Mouse (Mus musculus): ENCODE data around the gene Phpt1. TPM values are rescaled to one million over a fixed set of nuclear protein-coding genes. Genes with fewer than 3 reads are reported as not detected.
A peak's percentile ranks its signal among the peaks of the same experiment; 100 is the strongest.
"Not testable (repeated sequence)": the region's sequence is repeated elsewhere in the genome, so short reads cannot be mapped to it uniquely, and the experiment has no call there.

Gene Phpt1
- polyA plus RNA-seq, 1 experiment from 2014 or later, result 189 TPM

GRCm38 (mm10) chr2:25553171-25553786 is 21.7 kb downstream of the Phpt1 start:
- H3K4me1 ChIP-seq; H3K36me3 ChIP-seq (ENCODE audit: poor library complexity, severe bottlenecking); H3K4me2 ChIP-seq; H3K9me3 ChIP-seq (replicated peaks); H3K9ac ChIP-seq; H3K27ac ChIP-seq; H3K4me3 ChIP-seq; H3K27me3 ChIP-seq; ATAC-seq: not testable (repeated sequence)
- 87% methylated on average over 4 of the region's 4 CpGs for WGBS

- Histone ChIP-seq H3K9me3 (replicated peaks) (no peaks in the 10 kb centered on the region), H3K4me2 (no peak overlapping the region), H3K27me3 (no peaks in the 10 kb centered on the region), H3K4me3 (no peak overlapping the region), H3K36me3 (ENCODE audit: poor library complexity, severe bottlenecking) (no peaks in the 10 kb centered on the region), H3K27ac (no peak overlapping the region), H3K4me1 (peaks cover 2% of the 10 kb centered on the region), H3K9ac (no peak overlapping the region)
- no peak for ATAC-seq
- WGBS, result 33% methylated on average over 5 of the region's 5 CpGs
Measured at GRCm38 (mm10) chr2:25551186-25551585, 23.8 kb downstream of the Phpt1 start.

- no peak for ATAC-seq
- Histone ChIP-seq H3K9me3 (replicated peaks) (no peaks in the 10 kb centered on the region), H3K36me3 (ENCODE audit: poor library complexity, severe bottlenecking) (no peaks in the 10 kb centered on the region), H3K9ac (no peak overlapping the region), H3K27ac (no peak overlapping the region), H3K4me1 (peaks cover 10% of the 10 kb centered on the region), H3K4me3 (no peak overlapping the region), H3K27me3 (no peaks in the 10 kb centered on the region), H3K4me2 (no peak overlapping the region)
- 79% methylated on average over 9 of the region's 9 CpGs for WGBS
Measured at GRCm38 (mm10) chr2:25549021-25549991, 25.7 kb downstream of the Phpt1 start.

GRCm38 (mm10) chr2:25546811-25547491 is 28.1 kb downstream of the Phpt1 start, which contains the start of gene Traf2:
Gene Traf2 (minus strand): TSS chr2:25546940.
- peaks cover 15% of the 10 kb centered on the region for H3K4me1 ChIP-seq
- no peaks in the 10 kb centered on the region for H3K9me3 ChIP-seq (replicated peaks)
- H3K4me2 ChIP-seq, result peak within 1 kb of the TSS; percentile 78
- H3K27ac ChIP-seq, result 0 out of 2 replicates have a peak within 1 kb of the TSS, but pooled peaks have one; percentile 3
- peak; percentile 100 for ATAC-seq
- peak within 1 kb of the TSS; percentile 69 for H3K4me3 ChIP-seq
- H3K9ac ChIP-seq, result peak within 1 kb of the TSS; percentile 79
- H3K27me3 ChIP-seq, result no peaks in the 10 kb centered on the region
- 3% methylated on average over 48 of the region's 48 CpGs for WGBS
- H3K36me3 ChIP-seq (ENCODE audit: poor library complexity, severe bottlenecking), result no peaks in the 10 kb centered on the region

GRCm38 (mm10) chr2:25545996-25546810 is 28.8 kb downstream of the Phpt1 start:
- peak overlapping the region; percentile 78 for H3K4me2 ChIP-seq
- WGBS, result 10% methylated on average over 43 of the region's 43 CpGs
- peak overlapping the region; percentile 79 for H3K9ac ChIP-seq
- H3K36me3 ChIP-seq (ENCODE audit: poor library complexity, severe bottlenecking), result no peaks in the 10 kb centered on the region
- no peaks in the 10 kb centered on the region for H3K27me3 ChIP-seq
- 0 out of 2 replicates have a peak overlapping the region, but pooled peaks have one; percentile 3 for H3K27ac ChIP-seq
- peak overlapping the region; percentile 69 for H3K4me3 ChIP-seq
- ATAC-seq, result peak; percentile 65
- no peaks in the 10 kb centered on the region for H3K9me3 ChIP-seq (replicated peaks)
- peaks cover 16% of the 10 kb centered on the region for H3K4me1 ChIP-seq

GRCm38 (mm10) chr2:25541644-25542367 is 33.2 kb downstream of the Phpt1 start:
- peaks cover 10% of the 10 kb centered on the region for H3K36me3 ChIP-seq (ENCODE audit: poor library complexity, severe bottlenecking)
- WGBS, result 92% methylated on average over 10 of the region's 10 CpGs
- no peak overlapping the region for H3K4me3 ChIP-seq
- H3K4me1 ChIP-seq, result peaks cover 16% of the 10 kb centered on the region
- no peaks in the 10 kb centered on the region for H3K27me3 ChIP-seq
- ATAC-seq, result no peak
- H3K4me2 ChIP-seq, result no peak overlapping the region
- no peaks in the 10 kb centered on the region for H3K9me3 ChIP-seq (replicated peaks)
- no peak overlapping the region for H3K27ac ChIP-seq
- no peak overlapping the region for H3K9ac ChIP-seq

- ATAC-seq, result no peak
- Histone ChIP-seq H3K36me3 (ENCODE audit: poor library complexity, severe bottlenecking) (peaks cover 23% of the 10 kb centered on the region), H3K4me1 (peaks cover 8% of the 10 kb centered on the region), H3K9ac (no peak overlapping the region), H3K27ac (no peak overlapping the region), H3K4me3 (no peak overlapping the region), H3K4me2 (no peak overlapping the region), H3K9me3 (replicated peaks) (no peaks in the 10 kb centered on the region), H3K27me3 (no peaks in the 10 kb centered on the region)
- 96% methylated on average over 4 of the region's 4 CpGs for WGBS
Measured at GRCm38 (mm10) chr2:25540541-25540948, 34.5 kb downstream of the Phpt1 start.

- ATAC-seq, result no peak
- peaks cover 51% of the 10 kb centered on the region for H3K36me3 ChIP-seq (ENCODE audit: poor library complexity, severe bottlenecking)
- no peaks in the 10 kb centered on the region for H3K4me1 ChIP-seq
- no peak overlapping the region for H3K4me2 ChIP-seq
- H3K27me3 ChIP-seq, result no peaks in the 10 kb centered on the region
- H3K27ac ChIP-seq, result no peak overlapping the region
- no peaks in the 10 kb centered on the region for H3K9me3 ChIP-seq (replicated peaks)
- H3K4me3 ChIP-seq, result no peak overlapping the region
- WGBS, result 91% methylated on average over 8 of the region's 8 CpGs
- H3K9ac ChIP-seq, result no peak overlapping the region
Measured at GRCm38 (mm10) chr2:25536531-25536930, 38.5 kb downstream of the Phpt1 start.

- no peaks in the 10 kb centered on the region for H3K4me1 ChIP-seq
- 96% methylated on average over 2 of the region's 2 CpGs for WGBS
- no peak overlapping the region for H3K27ac ChIP-seq
- H3K4me3 ChIP-seq, result no peak overlapping the region
- no peak for ATAC-seq
- no peaks in the 10 kb centered on the region for H3K9me3 ChIP-seq (replicated peaks)
- H3K36me3 ChIP-seq (ENCODE audit: poor library complexity, severe bottlenecking), result peaks cover 68% of the 10 kb centered on the region
- H3K27me3 ChIP-seq, result no peaks in the 10 kb centered on the region
- no peak overlapping the region for H3K9ac ChIP-seq
- H3K4me2 ChIP-seq, result no peak overlapping the region
Measured at GRCm38 (mm10) chr2:25534866-25535182, 40.2 kb downstream of the Phpt1 start.

GRCm38 (mm10) chr2:25534178-25534865 is 40.7 kb downstream of the Phpt1 start:
- Histone ChIP-seq H3K27ac (no peak overlapping the region), H3K4me3 (no peak overlapping the region), H3K4me2 (no peak overlapping the region), H3K36me3 (ENCODE audit: poor library complexity, severe bottlenecking) (peaks cover 73% of the 10 kb centered on the region), H3K9ac (no peak overlapping the region), H3K4me1 (no peaks in the 10 kb centered on the region), H3K9me3 (replicated peaks) (no peaks in the 10 kb centered on the region), H3K27me3 (no peaks in the 10 kb centered on the region)
- no peak for ATAC-seq
- WGBS, result 99% methylated on average over 3 of the region's 3 CpGs

Measured in forebrain, embryonic 13.5 days (tissue).